In the genomic region with DNA sequence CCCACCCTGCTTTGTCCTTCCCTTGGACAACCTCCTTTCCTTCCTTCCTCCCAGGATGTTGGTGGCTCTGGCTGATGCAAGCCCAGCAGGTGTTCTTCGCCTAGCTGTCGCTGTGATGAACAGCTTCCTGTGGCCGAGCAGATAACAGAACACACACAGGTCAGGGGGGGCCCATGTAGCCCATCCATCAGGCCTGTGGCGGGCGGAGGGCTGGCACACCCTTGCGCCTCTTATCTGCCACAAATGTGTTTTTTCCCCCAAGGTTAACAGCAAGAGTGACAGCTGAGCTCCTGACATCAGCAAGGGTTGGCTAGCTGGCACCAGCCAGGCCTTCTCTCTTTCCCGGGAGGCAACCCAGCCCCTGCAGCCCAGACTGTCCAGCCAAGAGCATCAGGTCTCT, we compare ENCODE assay signal across 12 mouse cellular contexts. TPM values are rescaled to one million over a fixed set of nuclear protein-coding genes. Genes with fewer than 3 reads are reported as not detected.
DNase-seq lines count a peak whose midpoint lies in the region; ATAC-seq and TF ChIP-seq lines count a peak whose summit lies in the region.
"Had no signal": no experiment of that assay in that cellular context is flagged by ENCODE, and none has a peak within 500 bp of the region (broad histone marks: within the 10 kb centered on the region; RNA-seq: fewer than 3 reads in every experiment).

No protein-coding gene starts in this region.

- peaks cover 43% of the 10 kb centered on the region for H3K27me3 ChIP-seq in C2C12 (ENCODE audit: control insufficient read depth, insufficient read depth, insufficient read length)
- no peaks in the 10 kb centered on the region for H3K27me3 ChIP-seq in liver, embryonic 11.5 days (replicated peaks; ENCODE audit: control insufficient read depth, insufficient read depth, low read length)
- no peaks in the 10 kb centered on the region for H3K27me3 ChIP-seq in forebrain, embryonic 11.5 days (ENCODE audit: control insufficient read depth, insufficient read depth, low read length)
- H3K27me3 ChIP-seq: embryonic facial prominence, embryonic 15.5 days had no signal

- TF ChIP-seq CTCF in C2C12 (IDR thresholded peaks at IDR 0.05; ENCODE audit: control insufficient read depth, insufficient read depth, insufficient read length): no peak

- 0 out of 2 replicates have a peak, but pooled peaks cover 6% of the 10 kb centered on the region for H3K4me1 ChIP-seq in liver, embryonic 11.5 days (replicated peaks; ENCODE audit: control insufficient read depth, insufficient read depth, low read length)
- no peaks in the 10 kb centered on the region for H3K4me1 ChIP-seq in forebrain, embryonic 11.5 days (replicated peaks; ENCODE audit: control insufficient read depth, insufficient read depth, low read length)
- H3K4me1 ChIP-seq: embryonic facial prominence, embryonic 15.5 days had no signal

- no peak overlapping the region for H3K4me3 ChIP-seq in C2C12 (ENCODE audit: insufficient read depth, poor library complexity, severe bottlenecking)
- H3K4me3 ChIP-seq in liver, embryonic 11.5 days (ENCODE audit: low read depth, low read length): no peak overlapping the region
- H3K4me3 ChIP-seq in forebrain, embryonic 11.5 days (ENCODE audit: low read depth, low read length): no peak overlapping the region
- H3K4me3 ChIP-seq: embryonic facial prominence, embryonic 15.5 days; layer of hippocampus, adult 2 months; myocyte had no signal

- H3K79me2 ChIP-seq in C2C12 (ENCODE audit: control insufficient read depth, insufficient read depth): no peaks in the 10 kb centered on the region

- ATAC-seq in liver, embryonic 11.5 days (replicated peaks; ENCODE audit: low FRiP score): peak; percentile 89
- ATAC-seq in forebrain, embryonic 11.5 days (replicated peaks; ENCODE audit: low FRiP score): no peak

- WGBS in liver, embryonic 11.5 days: 9% methylated on average over 7 of the region's 7 CpGs
- WGBS in forebrain, embryonic 11.5 days: 80% methylated on average over 7 of the region's 7 CpGs

- H3ac ChIP-seq in C2C12 (ENCODE audit: control insufficient read depth, insufficient read length, low read depth): no peak overlapping the region

- peak; percentile 57 for DNase-seq in adrenal gland, adult 2 months
- peak; percentile 35 to 38 for DNase-seq in kidney, adult 8-10 months
- peak; percentile 44 for DNase-seq in liver, embryonic 11.5 days (ENCODE audit: low spot score)
- DNase-seq in gastrocnemius, postnatal 10 days: no peak
- no peak for DNase-seq in forebrain, embryonic 11.5 days (ENCODE audit: low spot score)
- no peak for DNase-seq in layer of hippocampus, adult 11-12 months (ENCODE audit: low spot score)
- DNase-seq: cerebellum, postnatal 14 days; left cerebral cortex, postnatal 4 days had no signal

- no peaks in the 10 kb centered on the region for H3K79me3 ChIP-seq in C2C12 (ENCODE audit: low read depth)

- no peak overlapping the region for H3K27ac ChIP-seq in liver, embryonic 11.5 days (ENCODE audit: low read depth, low read length)
- H3K27ac ChIP-seq in forebrain, embryonic 11.5 days (ENCODE audit: low read depth, low read length): no peak overlapping the region
- H3K27ac ChIP-seq: embryonic facial prominence, embryonic 15.5 days; layer of hippocampus, adult 2 months had no signal

- no peaks in the 10 kb centered on the region for H3K36me3 ChIP-seq in C2C12 (ENCODE audit: control insufficient read depth, insufficient read depth)
- H3K36me3 ChIP-seq in liver, embryonic 11.5 days (ENCODE audit: control insufficient read depth, insufficient read depth, low read length): no peaks in the 10 kb centered on the region
- H3K36me3 ChIP-seq in forebrain, embryonic 11.5 days (ENCODE audit: control insufficient read depth, insufficient read depth, low read length): no peaks in the 10 kb centered on the region
- H3K36me3 ChIP-seq: embryonic facial prominence, embryonic 15.5 days had no signal

- no peak overlapping the region for H3K4me2 ChIP-seq in liver, embryonic 11.5 days
- H3K4me2 ChIP-seq in forebrain, embryonic 11.5 days (ENCODE audit: low read depth, low read length, severe bottlenecking): no peak overlapping the region
- H3K4me2 ChIP-seq: embryonic facial prominence, embryonic 15.5 days had no signal

- no peaks in the 10 kb centered on the region for H3K9me3 ChIP-seq in liver, embryonic 11.5 days (ENCODE audit: control insufficient read depth, low read length)
- H3K9me3 ChIP-seq in forebrain, embryonic 11.5 days (ENCODE audit: control insufficient read depth, low read length): no peaks in the 10 kb centered on the region
- H3K9me3 ChIP-seq: embryonic facial prominence, embryonic 15.5 days had no signal

- no peak overlapping the region for H3K9ac ChIP-seq in liver, embryonic 11.5 days (ENCODE audit: low read depth, low read length)
- no peak overlapping the region for H3K9ac ChIP-seq in forebrain, embryonic 11.5 days (ENCODE audit: low read length)
- H3K9ac ChIP-seq: embryonic facial prominence, embryonic 15.5 days had no signal

TF ChIP-seq in C2C12, 6 proteins besides CTCF, POLR2A, EP300 and RAD21:
- TF ChIP-seq MAX (IDR thresholded peaks at IDR 0.05): no peak
- peak; percentile 37 for TF ChIP-seq MYOD1 (IDR thresholded peaks at IDR 0.05; ENCODE audit: control insufficient read depth, insufficient read length, low read depth)
TF ChIP-seq in C2C12: peak in this region for 1.

RNA-seq across cellular contexts. Expression of a gene that starts 59.9 kb away (rescaled TPM):
- polyA plus RNA-seq in C2C12 (2012; fragmentation: generic; extraction: Trizol): 42.0 TPM
- total RNA-seq in adrenal gland, adult 2 months (2021): 10 to 100 TPM; 15.6 to 20.4 TPM
- 12.4 and 13.4 TPM in 2 replicates for polyA plus RNA-seq in adrenal gland, adult 2 months (2012; rRNA removed)
- polyA plus RNA-seq in liver, embryonic 11.5 days (2014; fragmentation: Nextera tagmentation; extraction: Ambion mirVana): 56.3 and 65.0 TPM in 2 replicates
- total RNA-seq in gastrocnemius, postnatal 10 days (2021): 10 to 100 TPM in 1 of 2 experiments, 1 to 10 TPM in 1; 9.7 to 12.8 TPM
- 98.3 and 110 TPM in 2 replicates for polyA plus RNA-seq in forebrain, embryonic 11.5 days (2014; fragmentation: Nextera tagmentation; extraction: Ambion mirVana)

Comparison
In these comparisons a context has a peak if more than half of its experiments do, and no peak if none do; other contexts are left out.
1. DNase-seq: peak in adrenal gland, adult 2 months (single experiment), kidney, adult 8-10 months (2 of 2) and liver, embryonic 11.5 days (single experiment); none in gastrocnemius, postnatal 10 days (single experiment), forebrain, embryonic 11.5 days (single experiment) and layer of hippocampus, adult 11-12 months (single experiment).